Mouse (Mus musculus): ENCODE measurements around the gene Stox2. TPM values are rescaled to one million over a fixed set of nuclear protein-coding genes. Genes with fewer than 3 reads are reported as not detected.

Stox2 gene
- total and polyA plus RNA-seq, 2 experiments from 2014 or later = 42.8 to 125 TPM

- no peak overlapping the region for H3K9ac ChIP-seq (replicated peaks; ENCODE audit: low read length, poor library complexity, severe bottlenecking)
- H3K36me3 ChIP-seq (ENCODE audit: insufficient read depth, low read length) = no peaks in the 10 kb centered on the region
- no peaks in the 10 kb centered on the region for H3K27me3 ChIP-seq (ENCODE audit: insufficient read depth, low read length)
- DNase-seq (ENCODE audit: low spot score) (no peak), ATAC-seq (ENCODE audit: low FRiP score) (no peak)
- H3K4me3 ChIP-seq (ENCODE audit: low read depth, low read length) = no peak overlapping the region
- no peak for TF ChIP-seq CTCF (IDR thresholded peaks at IDR 0.05)
- peaks cover 7% of the 10 kb centered on the region; the same call in 1 of the 2 replicates for H3K4me1 ChIP-seq (ENCODE audit: insufficient read depth, low read length)
- 67% methylated on average over 5 of the region's 5 CpGs for WGBS
- H3K27ac ChIP-seq (ENCODE audit: low read depth, low read length) = no peak overlapping the region
- H3K4me2 ChIP-seq (ENCODE audit: low read depth, low read length, poor library complexity, severe bottlenecking) = no peak overlapping the region
- H3K9me3 ChIP-seq (ENCODE audit: low read length) = no peaks in the 10 kb centered on the region
These were observed 224.3 kb downstream of the Stox2 start for GRCm38 (mm10) chr8:47221851-47222250.

- peaks cover 7% of the 10 kb centered on the region for H3K4me1 ChIP-seq (ENCODE audit: insufficient read depth, low read length)
- H3K36me3 ChIP-seq (ENCODE audit: insufficient read depth, low read length) = no peaks in the 10 kb centered on the region
- no peak overlapping the region for H3K4me3 ChIP-seq (ENCODE audit: low read depth, low read length)
- no peak for TF ChIP-seq CTCF (IDR thresholded peaks at IDR 0.05)
- DNase-seq (ENCODE audit: low spot score) = no peak
- 49% methylated on average over 10 of the region's 10 CpGs for WGBS
- no peaks in the 10 kb centered on the region for H3K27me3 ChIP-seq (ENCODE audit: insufficient read depth, low read length)
- H3K4me2 ChIP-seq (ENCODE audit: low read depth, low read length, poor library complexity, severe bottlenecking) = no peak overlapping the region
- H3K27ac ChIP-seq (ENCODE audit: low read depth, low read length) = no peak overlapping the region; the same call in 1 of the 2 replicates
- H3K9ac ChIP-seq (replicated peaks; ENCODE audit: low read length, poor library complexity, severe bottlenecking) = no peak overlapping the region
- no peak for ATAC-seq (ENCODE audit: low FRiP score)
- H3K9me3 ChIP-seq (ENCODE audit: low read length) = no peaks in the 10 kb centered on the region
These were observed 225.0 kb downstream of the Stox2 start for GRCm38 (mm10) chr8:47221191-47221590.

GRCm38 (mm10) chr8:47220390-47220789 is 225.8 kb downstream of the Stox2 start:
- no peak overlapping the region for H3K27ac ChIP-seq (ENCODE audit: low read depth, low read length)
- H3K9ac ChIP-seq (replicated peaks; ENCODE audit: low read length, poor library complexity, severe bottlenecking) = no peak overlapping the region
- ATAC-seq (ENCODE audit: low FRiP score) = no peak
- H3K36me3 ChIP-seq (ENCODE audit: insufficient read depth, low read length) = no peaks in the 10 kb centered on the region
- no peak for DNase-seq (ENCODE audit: low spot score)
- TF ChIP-seq CTCF (IDR thresholded peaks at IDR 0.05) = no peak
- no peaks in the 10 kb centered on the region for H3K27me3 ChIP-seq (ENCODE audit: insufficient read depth, low read length)
- WGBS = 25% methylated on average over 5 of the region's 5 CpGs
- H3K4me3 ChIP-seq (ENCODE audit: low read depth, low read length) = no peak overlapping the region
- H3K4me1 ChIP-seq (ENCODE audit: insufficient read depth, low read length) = peaks cover 7% of the 10 kb centered on the region
- H3K9me3 ChIP-seq (ENCODE audit: low read length) = no peaks in the 10 kb centered on the region
- H3K4me2 ChIP-seq (ENCODE audit: low read depth, low read length, poor library complexity, severe bottlenecking) = no peak overlapping the region

- Histone ChIP-seq H3K36me3 (ENCODE audit: insufficient read depth, low read length) (no peaks in the 10 kb centered on the region), H3K27ac (ENCODE audit: low read depth, low read length) (peak overlapping the region; percentile 83), H3K9ac (replicated peaks; ENCODE audit: low read length, poor library complexity, severe bottlenecking) (peak overlapping the region; percentile 42; the same call in 1 of the 2 replicates), H3K27me3 (ENCODE audit: insufficient read depth, low read length) (no peaks in the 10 kb centered on the region), H3K4me1 (ENCODE audit: insufficient read depth, low read length) (peaks cover 7% of the 10 kb centered on the region), H3K4me2 (ENCODE audit: low read depth, low read length, poor library complexity, severe bottlenecking) (peak overlapping the region; percentile 27), H3K4me3 (ENCODE audit: low read depth, low read length) (no peak overlapping the region), H3K9me3 (ENCODE audit: low read length) (no peaks in the 10 kb centered on the region)
- DNase-seq (ENCODE audit: low spot score) = peak; percentile 46
- TF ChIP-seq CTCF (IDR thresholded peaks at IDR 0.05) = no peak
- peak; percentile 83 for ATAC-seq (ENCODE audit: low FRiP score)
- 12% methylated on average over 6 of the region's 6 CpGs for WGBS
These were observed 227.6 kb downstream of the Stox2 start for GRCm38 (mm10) chr8:47218536-47218935.

- Histone ChIP-seq H3K4me2 (ENCODE audit: low read depth, low read length, poor library complexity, severe bottlenecking) (peak overlapping the region; percentile 27), H3K9me3 (ENCODE audit: low read length) (no peaks in the 10 kb centered on the region), H3K4me1 (ENCODE audit: insufficient read depth, low read length) (peaks cover 7% of the 10 kb centered on the region), H3K36me3 (ENCODE audit: insufficient read depth, low read length) (no peaks in the 10 kb centered on the region), H3K27ac (ENCODE audit: low read depth, low read length) (peak overlapping the region; percentile 83), H3K4me3 (ENCODE audit: low read depth, low read length) (no peak overlapping the region), H3K27me3 (ENCODE audit: insufficient read depth, low read length) (no peaks in the 10 kb centered on the region), H3K9ac (replicated peaks; ENCODE audit: low read length, poor library complexity, severe bottlenecking) (peak overlapping the region; percentile 42; the same call in 1 of the 2 replicates)
- peak; percentile 91 for ATAC-seq (ENCODE audit: low FRiP score)
- 8% methylated on average over 8 of the region's 8 CpGs for WGBS
- no peak for TF ChIP-seq CTCF (IDR thresholded peaks at IDR 0.05)
- DNase-seq (ENCODE audit: low spot score) = peak; percentile 87
These were observed 228.1 kb downstream of the Stox2 start for GRCm38 (mm10) chr8:47218021-47218420.

GRCm38 (mm10) chr8:47212124-47212523 is 234.0 kb downstream of the Stox2 start:
- Histone ChIP-seq H3K4me2 (ENCODE audit: low read depth, low read length, poor library complexity, severe bottlenecking) (no peak overlapping the region), H3K9me3 (ENCODE audit: low read length) (no peaks in the 10 kb centered on the region), H3K27me3 (ENCODE audit: insufficient read depth, low read length) (no peaks in the 10 kb centered on the region), H3K27ac (ENCODE audit: low read depth, low read length) (no peak overlapping the region), H3K4me3 (ENCODE audit: low read depth, low read length) (no peak overlapping the region), H3K36me3 (ENCODE audit: insufficient read depth, low read length) (no peaks in the 10 kb centered on the region), H3K9ac (replicated peaks; ENCODE audit: low read length, poor library complexity, severe bottlenecking) (no peak overlapping the region), H3K4me1 (ENCODE audit: insufficient read depth, low read length) (no peaks in the 10 kb centered on the region; the same call in none of the 2 replicates)
- no peak for TF ChIP-seq CTCF (IDR thresholded peaks at IDR 0.05)
- 94% methylated on average over 9 of the region's 9 CpGs for WGBS
- ATAC-seq (ENCODE audit: low FRiP score) (no peak), DNase-seq (ENCODE audit: low spot score) (no peak)
